Mouse (Mus musculus): ENCODE results near the gene Uhmk1. TPM values are rescaled to one million over a fixed set of nuclear protein-coding genes. Genes with fewer than 3 reads are reported as not detected.

The Uhmk1 gene
- polyA plus RNA-seq, 1 experiment from 2014 or later, result 10.0 TPM

DNA sequence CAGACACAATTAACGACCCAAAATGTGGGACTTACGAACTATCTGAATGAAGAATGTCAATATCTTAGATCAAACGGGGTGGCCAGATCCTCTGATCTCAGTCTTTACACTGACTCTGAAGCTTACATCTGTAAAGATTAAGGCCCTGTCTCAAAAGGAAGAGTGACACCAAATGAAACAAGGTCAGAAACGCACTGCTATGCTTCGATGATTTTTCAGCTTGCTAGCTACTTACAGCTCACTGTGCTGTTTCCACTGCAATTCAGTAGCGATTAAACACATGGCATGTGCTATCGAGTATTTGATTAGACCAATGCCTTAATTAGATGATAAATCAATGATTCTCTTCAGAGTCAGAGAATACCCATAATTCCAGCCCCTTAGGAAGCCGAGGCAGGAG is 61.2 kb downstream of the Uhmk1 start:
- Histone ChIP-seq H3K27ac (ENCODE audit: low read length) (no peak overlapping the region), H3K36me3 (ENCODE audit: control insufficient read depth, insufficient read depth, low read length) (peaks cover 20% of the 10 kb centered on the region)
- WGBS, result 91% methylated on average over 8 of the region's 8 CpGs

DNA sequence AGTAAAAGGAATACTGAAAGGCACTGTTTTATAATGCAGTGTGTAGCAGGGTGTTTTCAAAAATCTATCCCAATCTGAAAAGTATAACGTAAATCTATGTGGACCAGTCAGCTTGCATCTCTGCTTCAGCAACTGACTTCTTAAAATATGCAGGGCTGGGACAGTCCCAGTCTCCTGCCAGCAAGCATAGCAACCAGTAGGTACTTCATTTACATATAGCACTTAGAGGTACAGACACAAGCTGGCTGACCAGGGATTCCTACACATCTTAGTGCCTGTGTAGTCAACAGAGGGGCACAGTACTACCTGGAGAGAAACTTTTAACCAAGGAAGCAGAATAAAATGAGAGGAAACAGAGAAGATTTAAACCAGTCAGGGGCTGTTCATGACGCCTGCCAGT is 62.6 kb downstream of the Uhmk1 start:
- H3K9me3 ChIP-seq (ENCODE audit: control insufficient read depth, low read depth, low read length), result no peaks in the 10 kb centered on the region
- 93% methylated on average over 2 of the region's 2 CpGs for WGBS
- H3K4me2 ChIP-seq (replicated peaks; ENCODE audit: low read depth, low read length), result no peak overlapping the region
- no peaks in the 10 kb centered on the region for H3K4me1 ChIP-seq (ENCODE audit: control insufficient read depth, insufficient read depth, low read length)
- H3K9ac ChIP-seq (replicated peaks; ENCODE audit: low read depth, low read length), result no peak overlapping the region
- H3K27me3 ChIP-seq (ENCODE audit: control insufficient read depth, insufficient read depth, low read length), result no peaks in the 10 kb centered on the region
- ATAC-seq (ENCODE audit: insufficient number of reproducible peaks, insufficient read depth, low FRiP score, low read depth), result no peak
- H3K36me3 ChIP-seq (ENCODE audit: control insufficient read depth, insufficient read depth, low read length), result peaks cover 19% of the 10 kb centered on the region; the same call in 1 of the 2 replicates
- no peak overlapping the region for H3K27ac ChIP-seq (ENCODE audit: low read length)
- no peak overlapping the region for H3K4me3 ChIP-seq (ENCODE audit: low read depth, low read length)

More for the DNA sequence above, 61.2 kb downstream of the Uhmk1 start:
- no peaks in the 10 kb centered on the region for H3K9me3 ChIP-seq (ENCODE audit: control insufficient read depth, low read depth, low read length)
- no peak overlapping the region for H3K4me3 ChIP-seq (ENCODE audit: low read depth, low read length)
- H3K9ac ChIP-seq (replicated peaks; ENCODE audit: low read depth, low read length), result no peak overlapping the region
- no peaks in the 10 kb centered on the region for H3K4me1 ChIP-seq (ENCODE audit: control insufficient read depth, insufficient read depth, low read length)
- no peak for ATAC-seq (ENCODE audit: insufficient number of reproducible peaks, insufficient read depth, low FRiP score, low read depth)
- H3K27me3 ChIP-seq (ENCODE audit: control insufficient read depth, insufficient read depth, low read length), result no peaks in the 10 kb centered on the region
- H3K4me2 ChIP-seq (replicated peaks; ENCODE audit: low read depth, low read length), result no peak overlapping the region

DNA sequence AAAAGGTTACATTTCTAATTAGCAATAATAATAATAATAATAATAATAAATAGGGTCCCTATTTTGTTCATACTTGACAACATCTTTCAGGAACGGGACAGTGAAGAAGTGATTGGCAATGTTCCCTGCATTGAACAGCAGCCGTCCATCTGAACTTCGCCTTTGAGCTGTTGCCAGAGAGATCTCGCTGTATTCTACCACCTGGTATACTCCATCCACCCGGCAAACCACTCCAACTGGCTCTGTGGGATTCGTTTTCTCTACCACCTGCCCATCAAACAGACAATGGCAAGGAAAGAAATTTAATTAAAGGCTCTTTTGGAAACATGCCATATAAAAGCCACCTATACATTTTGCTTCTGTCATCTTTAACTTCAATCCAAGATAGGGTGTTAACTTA is 64.3 kb downstream of the Uhmk1 start:
- Histone ChIP-seq H3K9ac (replicated peaks; ENCODE audit: low read depth, low read length) (no peak overlapping the region), H3K4me3 (ENCODE audit: low read depth, low read length) (no peak overlapping the region), H3K4me1 (ENCODE audit: control insufficient read depth, insufficient read depth, low read length) (no peaks in the 10 kb centered on the region), H3K4me2 (replicated peaks; ENCODE audit: low read depth, low read length) (no peak overlapping the region), H3K27ac (ENCODE audit: low read length) (no peak overlapping the region), H3K36me3 (ENCODE audit: control insufficient read depth, insufficient read depth, low read length) (peaks cover 19% of the 10 kb centered on the region; the same call in 1 of the 2 replicates), H3K9me3 (ENCODE audit: control insufficient read depth, low read depth, low read length) (no peaks in the 10 kb centered on the region), H3K27me3 (ENCODE audit: control insufficient read depth, insufficient read depth, low read length) (no peaks in the 10 kb centered on the region)
- 84% methylated on average over 6 of the region's 6 CpGs for WGBS
- ATAC-seq (ENCODE audit: insufficient number of reproducible peaks, insufficient read depth, low FRiP score, low read depth), result no peak

DNA sequence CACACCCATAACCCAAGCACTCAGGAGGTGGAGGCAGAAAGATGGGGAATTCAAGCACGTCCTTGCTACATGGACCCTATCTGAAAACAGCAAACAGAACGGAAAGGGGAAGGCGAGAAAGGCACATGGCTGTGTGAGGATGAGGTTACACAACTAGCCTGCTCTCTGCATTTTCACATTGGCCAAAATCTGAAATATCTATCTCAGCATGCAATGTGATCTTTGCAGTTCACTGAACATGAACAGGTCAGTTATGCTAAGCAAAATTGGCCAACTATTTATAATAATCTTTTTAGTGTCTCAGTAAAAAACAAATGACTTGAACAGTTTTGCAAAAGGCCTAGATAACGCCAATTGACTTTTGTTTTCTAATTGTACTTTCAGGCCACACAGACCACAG is 65.4 kb downstream of the Uhmk1 start:
- WGBS, result 94% methylated on average over 4 of the region's 4 CpGs

DNA sequence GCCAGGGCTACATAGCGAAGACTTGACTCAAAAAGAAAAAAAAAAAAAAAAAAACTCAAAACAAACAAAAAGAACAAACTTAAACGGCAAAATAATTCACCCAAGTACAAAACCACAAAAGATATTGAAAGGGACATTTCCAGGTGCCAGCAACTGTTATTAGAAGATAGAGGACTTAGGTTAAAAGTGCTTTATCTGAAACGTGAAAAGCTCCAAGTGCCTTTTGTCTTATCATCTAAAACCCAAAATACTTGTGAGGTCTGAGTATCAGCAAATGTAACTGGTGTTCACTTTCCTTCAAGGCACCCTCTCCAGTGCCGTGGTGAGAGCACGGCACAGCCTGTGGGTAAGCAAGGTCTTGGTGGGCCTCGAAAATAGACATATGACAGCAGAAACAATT is 66.7 kb downstream of the Uhmk1 start:
- Histone ChIP-seq H3K27ac (ENCODE audit: low read length) (no peak overlapping the region), H3K4me2 (replicated peaks; ENCODE audit: low read depth, low read length) (no peak overlapping the region), H3K27me3 (ENCODE audit: control insufficient read depth, insufficient read depth, low read length) (no peaks in the 10 kb centered on the region), H3K4me3 (ENCODE audit: low read depth, low read length) (no peak overlapping the region), H3K9ac (replicated peaks; ENCODE audit: low read depth, low read length) (no peak overlapping the region), H3K9me3 (ENCODE audit: control insufficient read depth, low read depth, low read length) (no peaks in the 10 kb centered on the region), H3K4me1 (ENCODE audit: control insufficient read depth, insufficient read depth, low read length) (no peaks in the 10 kb centered on the region), H3K36me3 (ENCODE audit: control insufficient read depth, insufficient read depth, low read length) (peaks cover 26% of the 10 kb centered on the region)
- no peak for ATAC-seq (ENCODE audit: insufficient number of reproducible peaks, insufficient read depth, low FRiP score, low read depth)
- WGBS, result 85% methylated on average over 6 of the region's 6 CpGs

More for the DNA sequence above, 65.4 kb downstream of the Uhmk1 start:
- Histone ChIP-seq H3K36me3 (ENCODE audit: control insufficient read depth, insufficient read depth, low read length) (peaks cover 22% of the 10 kb centered on the region), H3K27me3 (ENCODE audit: control insufficient read depth, insufficient read depth, low read length) (no peaks in the 10 kb centered on the region), H3K9me3 (ENCODE audit: control insufficient read depth, low read depth, low read length) (no peaks in the 10 kb centered on the region), H3K4me3 (ENCODE audit: low read depth, low read length) (no peak overlapping the region), H3K27ac (ENCODE audit: low read length) (no peak overlapping the region), H3K4me1 (ENCODE audit: control insufficient read depth, insufficient read depth, low read length) (no peaks in the 10 kb centered on the region), H3K9ac (replicated peaks; ENCODE audit: low read depth, low read length) (no peak overlapping the region), H3K4me2 (replicated peaks; ENCODE audit: low read depth, low read length) (no peak overlapping the region)
- no peak for ATAC-seq (ENCODE audit: insufficient number of reproducible peaks, insufficient read depth, low FRiP score, low read depth)

DNA sequence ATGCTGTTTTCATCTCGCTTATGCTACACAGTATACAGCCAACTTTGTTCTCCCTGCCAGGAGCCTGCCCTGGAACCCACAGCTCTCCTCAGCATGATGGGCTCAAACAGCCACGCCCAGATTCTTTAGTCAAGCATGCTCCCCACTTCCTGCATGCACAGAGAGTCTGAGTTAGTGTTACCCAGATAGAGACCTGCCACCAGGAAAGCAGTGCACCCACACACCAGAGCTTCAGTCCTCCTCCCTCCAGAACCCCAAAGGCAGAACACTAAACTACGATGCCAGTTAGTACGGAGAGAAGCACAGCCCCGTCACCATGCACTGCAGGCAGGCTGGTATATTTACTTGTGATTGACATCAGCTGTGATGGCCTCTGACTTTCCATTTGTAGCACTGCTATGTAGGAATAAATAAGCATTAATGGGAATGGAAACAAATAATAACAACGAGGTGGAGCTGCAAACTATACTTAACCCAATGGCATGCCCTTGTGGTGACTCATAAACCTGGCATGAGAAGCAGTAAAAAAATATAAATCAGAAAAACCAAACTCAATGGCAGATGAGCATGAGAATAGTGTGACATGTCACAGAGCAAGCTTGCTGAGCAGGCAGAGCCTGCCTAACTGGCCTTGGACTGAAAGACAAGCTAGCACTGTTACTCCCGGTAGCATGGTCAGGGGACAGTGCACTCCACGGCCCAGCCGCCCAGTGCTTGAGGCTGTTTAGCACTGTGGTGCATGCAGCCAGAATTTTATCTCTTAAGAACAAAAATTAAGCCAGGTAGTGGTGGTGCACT is 67.3 kb downstream of the Uhmk1 start:
- H3K27me3 ChIP-seq (ENCODE audit: control insufficient read depth, insufficient read depth, low read length), result no peaks in the 10 kb centered on the region
- peaks cover 32% of the 10 kb centered on the region for H3K36me3 ChIP-seq (ENCODE audit: control insufficient read depth, insufficient read depth, low read length)
- WGBS, result 87% methylated on average over 9 of the region's 9 CpGs
- H3K4me1 ChIP-seq (ENCODE audit: control insufficient read depth, insufficient read depth, low read length), result no peaks in the 10 kb centered on the region
- H3K4me3 ChIP-seq (ENCODE audit: low read depth, low read length), result no peak overlapping the region
- no peak for ATAC-seq (ENCODE audit: insufficient number of reproducible peaks, insufficient read depth, low FRiP score, low read depth)
- H3K9me3 ChIP-seq (ENCODE audit: control insufficient read depth, low read depth, low read length), result no peaks in the 10 kb centered on the region
- no peak overlapping the region for H3K9ac ChIP-seq (replicated peaks; ENCODE audit: low read depth, low read length)
- no peak overlapping the region for H3K4me2 ChIP-seq (replicated peaks; ENCODE audit: low read depth, low read length)
- H3K27ac ChIP-seq (ENCODE audit: low read length), result no peak overlapping the region

DNA sequence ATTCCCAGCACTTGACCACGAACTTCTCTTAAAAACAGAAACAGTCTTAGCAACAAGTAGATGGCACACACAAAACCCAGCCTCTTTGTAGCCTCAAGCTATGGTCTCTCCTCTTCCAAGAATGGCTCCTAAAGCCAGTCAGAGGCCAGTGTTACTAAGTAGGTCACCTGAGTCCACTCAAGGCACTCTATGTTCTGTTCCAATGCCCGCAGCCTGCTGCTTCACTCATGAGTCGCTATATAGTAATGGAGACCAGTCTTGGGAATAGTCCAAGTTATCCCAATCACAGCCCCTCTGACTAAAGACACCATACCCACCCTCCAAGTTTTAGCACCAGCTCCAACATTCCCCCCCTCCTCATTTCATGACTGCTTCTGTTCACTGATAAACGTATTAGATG is 69.6 kb downstream of the Uhmk1 start:
- WGBS, result 91% methylated on average over 4 of the region's 4 CpGs
- Histone ChIP-seq H3K27ac (ENCODE audit: low read length) (no peak overlapping the region), H3K9ac (replicated peaks; ENCODE audit: low read depth, low read length) (no peak overlapping the region), H3K4me2 (replicated peaks; ENCODE audit: low read depth, low read length) (no peak overlapping the region), H3K27me3 (ENCODE audit: control insufficient read depth, insufficient read depth, low read length) (no peaks in the 10 kb centered on the region), H3K36me3 (ENCODE audit: control insufficient read depth, insufficient read depth, low read length) (peaks cover 30% of the 10 kb centered on the region), H3K4me1 (ENCODE audit: control insufficient read depth, insufficient read depth, low read length) (no peaks in the 10 kb centered on the region), H3K4me3 (ENCODE audit: low read depth, low read length) (no peak overlapping the region), H3K9me3 (ENCODE audit: control insufficient read depth, low read depth, low read length) (no peaks in the 10 kb centered on the region)
- no peak for ATAC-seq (ENCODE audit: insufficient number of reproducible peaks, insufficient read depth, low FRiP score, low read depth)

Data from stomach, embryonic 14.5 days (tissue).